In the genomic region with DNA sequence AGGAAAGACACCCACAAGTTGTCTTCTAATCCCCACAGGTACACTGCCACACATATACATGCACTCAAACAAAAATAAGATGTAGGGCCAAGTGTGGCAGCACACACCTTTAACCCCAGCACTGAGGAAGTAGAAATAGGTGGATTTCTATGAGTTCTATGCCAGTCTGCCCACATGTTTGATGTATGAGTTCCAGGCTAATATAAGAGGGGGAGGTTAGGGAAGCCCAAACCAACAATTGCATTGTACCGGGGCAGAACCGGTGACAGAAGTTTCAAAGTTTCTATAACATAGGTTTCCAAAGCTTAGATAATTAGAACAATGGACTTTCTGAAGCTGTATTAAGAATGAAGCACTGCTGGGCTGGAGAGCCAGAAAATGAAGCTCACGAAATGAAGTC, we compare ENCODE assay signal across 8 mouse cellular contexts. TPM values are rescaled to one million over a fixed set of nuclear protein-coding genes. Genes with fewer than 3 reads are reported as not detected.
DNase-seq lines count a peak whose midpoint lies in the region; ATAC-seq and TF ChIP-seq lines count a peak whose summit lies in the region.

No protein-coding gene starts in this region.

- in situ Hi-C loops in ES-E14 (cut with MboI; ENCODE audit: low sequenced_read_pairs in 2 of 2, unreplicated experiment in 2 of 2), result no loop called here

- H3K9me3 ChIP-seq in heart, embryonic 14.5 days (ENCODE audit: control insufficient read depth, low read length), result peaks cover 19% of the 10 kb centered on the region
- peaks cover 21% of the 10 kb centered on the region for H3K9me3 ChIP-seq in ES-E14 (ENCODE audit: control insufficient read depth, insufficient read depth, low read depth, low read length)
- peaks cover 9% of the 10 kb centered on the region; the same call in 1 of the 2 replicates for H3K9me3 ChIP-seq in forebrain, embryonic 16.5 days (ENCODE audit: control insufficient read depth, low read length)
- H3K9me3 ChIP-seq in midbrain, embryonic 10.5 days (replicated peaks), result peaks cover 33% of the 10 kb centered on the region

- intact Hi-C loops in heart, postnatal 10 days (cut with DNase I), result loop anchor here (5.0 kb wide), 1 partner anchor 57 kb away; the partner anchor contains the start of gene Zfp105

- peak overlapping the region; percentile 83 for H3K4me2 ChIP-seq in heart, embryonic 14.5 days (ENCODE audit: low read length)
- H3K4me2 ChIP-seq in forebrain, embryonic 16.5 days (ENCODE audit: low read length), result peak overlapping the region; percentile 80

- H3K27ac ChIP-seq in heart, embryonic 14.5 days (replicated peaks in 1 of 2; ENCODE audit: control insufficient read depth in 1 of 2, insufficient read depth in 1 of 2, low read depth in 2 of 2, low read length in 2 of 2), result no peak overlapping the region; a peak in 1 of 4 replicates
- H3K27ac ChIP-seq in ES-E14 (ENCODE audit: insufficient read depth, low read depth, low read length, poor library complexity, severe bottlenecking), result no peak overlapping the region
- H3K27ac ChIP-seq in forebrain, embryonic 16.5 days (ENCODE audit: low read length), result no peak overlapping the region
- H3K27ac ChIP-seq in midbrain, embryonic 10.5 days (replicated peaks), result 0 out of 2 replicates have a peak overlapping the region, but pooled peaks have one; percentile 96
- no peak overlapping the region for H3K27ac ChIP-seq in thymus, adult 2 months (ENCODE audit: control insufficient read depth, insufficient read depth, low read length)

- TF ChIP-seq CTCF in thymus, adult 2 months (IDR thresholded peaks at IDR 0.05; ENCODE audit: borderline replicate concordance, control insufficient read depth, extremely low read depth, insufficient read depth, low read length, poor library complexity), result no peak

- no peak for TF ChIP-seq POLR2A in thymus, adult 2 months (IDR thresholded peaks at IDR 0.05; ENCODE audit: control insufficient read depth, extremely low read depth, insufficient read depth, low read length, poor library complexity)

- peak overlapping the region; percentile 85 for H3K9ac ChIP-seq in heart, embryonic 14.5 days (ENCODE audit: low read length)
- H3K9ac ChIP-seq in ES-E14 (ENCODE audit: insufficient read depth, low read depth, low read length, poor library complexity, severe bottlenecking), result no peak overlapping the region
- peak overlapping the region; percentile 23; the same call in 1 of the 2 replicates for H3K9ac ChIP-seq in forebrain, embryonic 16.5 days (replicated peaks; ENCODE audit: low read depth, low read length)

- no peak for ATAC-seq in heart, embryonic 14.5 days (ENCODE audit: insufficient number of reproducible peaks, insufficient read depth, low FRiP score, low read depth)
- no peak for ATAC-seq in forebrain, embryonic 16.5 days

- H3K4me3 ChIP-seq in heart, embryonic 14.5 days (ENCODE audit: control insufficient read depth in 1 of 2, insufficient read depth in 1 of 2, low read depth in 1 of 2, low read length in 2 of 2), result peak overlapping the region; percentile 29 to 63; a peak in 3 of 4 replicates
- H3K4me3 ChIP-seq in ES-E14 (ENCODE audit: insufficient read depth in 1 of 2, low read depth in 1 of 2, low read length in 2 of 2, poor library complexity in 1 of 2, severe bottlenecking in 1 of 2), result peak overlapping the region; percentile 86 to 90
- H3K4me3 ChIP-seq in forebrain, embryonic 16.5 days (replicated peaks; ENCODE audit: low read length), result peak overlapping the region; percentile 95
- peak overlapping the region; percentile 90 for H3K4me3 ChIP-seq in midbrain, embryonic 10.5 days
- H3K4me3 ChIP-seq in thymus, adult 2 months (ENCODE audit: control insufficient read depth, insufficient read depth, low read length), result no peak overlapping the region

- peaks cover 3 to 21% of the 10 kb centered on the region in 2 experiments; a peak in 3 of 4 replicates for H3K4me1 ChIP-seq in heart, embryonic 14.5 days (ENCODE audit: control insufficient read depth in 2 of 2, insufficient read depth in 2 of 2, low read length in 2 of 2)
- no peaks in the 10 kb centered on the region for H3K4me1 ChIP-seq in ES-E14 (ENCODE audit: control insufficient read depth in 2 of 2, insufficient read depth in 2 of 2, low read length in 2 of 2, poor library complexity in 1 of 2)
- peaks cover 18% of the 10 kb centered on the region for H3K4me1 ChIP-seq in forebrain, embryonic 16.5 days (replicated peaks; ENCODE audit: control insufficient read depth, insufficient read depth, low read length)
- H3K4me1 ChIP-seq in midbrain, embryonic 10.5 days, result peaks cover 20% of the 10 kb centered on the region
- H3K4me1 ChIP-seq in thymus, adult 2 months (replicated peaks; ENCODE audit: control insufficient read depth, insufficient read depth, low read length), result no peaks in the 10 kb centered on the region

- no peaks in the 10 kb centered on the region for H3K27me3 ChIP-seq in heart, embryonic 14.5 days (ENCODE audit: control insufficient read depth, insufficient read depth, low read length)
- H3K27me3 ChIP-seq in forebrain, embryonic 16.5 days (replicated peaks; ENCODE audit: control insufficient read depth, insufficient read depth, low read length), result no peaks in the 10 kb centered on the region
- no peaks in the 10 kb centered on the region for H3K27me3 ChIP-seq in midbrain, embryonic 10.5 days (ENCODE audit: low read depth, poor library complexity, severe bottlenecking)
- H3K27me3 ChIP-seq in thymus, adult 2 months (ENCODE audit: control insufficient read depth, insufficient read depth, low read length), result no peaks in the 10 kb centered on the region

- WGBS in heart, embryonic 14.5 days, result 64% methylated on average over 3 of the region's 3 CpGs
- 63% methylated on average over 3 of the region's 3 CpGs for WGBS in forebrain, embryonic 16.5 days
- WGBS in midbrain, embryonic 10.5 days, result 69% methylated on average over 3 of the region's 3 CpGs
- WGBS in thymus, adult 2 months, result 69% methylated on average over 3 of the region's 3 CpGs

- no peak for DNase-seq in heart, postnatal 10 days
- DNase-seq in ES-E14 (ENCODE audit: low read depth, low spot score), result no peak
- no peak for DNase-seq in midbrain, embryonic 10.5 days (ENCODE audit: low spot score)
- DNase-seq in thymus, adult 2 months, result no peak
- no peak for DNase-seq in layer of hippocampus, adult 11-12 months (ENCODE audit: low spot score)
- no peak for DNase-seq in thymus, postnatal 14 days

- H3K36me3 ChIP-seq in heart, embryonic 14.5 days (ENCODE audit: control insufficient read depth, insufficient read depth, low read length), result peaks cover 30% of the 10 kb centered on the region
- H3K36me3 ChIP-seq in ES-E14 (ENCODE audit: control insufficient read depth, insufficient read depth, low read length, poor library complexity, severe bottlenecking), result peaks cover 15% of the 10 kb centered on the region
- peaks cover 25% of the 10 kb centered on the region for H3K36me3 ChIP-seq in forebrain, embryonic 16.5 days (ENCODE audit: control insufficient read depth, insufficient read depth)
- peaks cover 40% of the 10 kb centered on the region for H3K36me3 ChIP-seq in midbrain, embryonic 10.5 days
- H3K36me3 ChIP-seq in thymus, adult 2 months (ENCODE audit: control insufficient read depth, insufficient read depth, low read length), result peaks cover 22% of the 10 kb centered on the region

TF ChIP-seq in ES-E14, 5 proteins besides CTCF, POLR2A, EP300 and RAD21 (continues in another document):
- no peak for TF ChIP-seq HCFC1 (IDR thresholded peaks at IDR 0.05; ENCODE audit: borderline replicate concordance, insufficient read depth, low read length)
- TF ChIP-seq ZC3H11A (IDR thresholded peaks at IDR 0.05; ENCODE audit: borderline replicate concordance, low read depth, low read length), result no peak
- no peak for TF ChIP-seq CHD2 (IDR thresholded peaks at IDR 0.05; ENCODE audit: low read depth, low read length)
- no peak for TF ChIP-seq MAFK (IDR thresholded peaks at IDR 0.05; ENCODE audit: insufficient read depth, low read depth, low read length)

RNA-seq across cellular contexts. Expression of gene Zfp445, which starts 1.0 kb away (rescaled TPM):
- 34.8 and 36.7 TPM in 2 replicates for polyA plus RNA-seq in heart, embryonic 14.5 days (2014; fragmentation: Nextera tagmentation; extraction: Ambion mirVana)
- 100 to 1,000 TPM in 1 of 2 experiments, 10 to 100 TPM in 1; 94.5 to 117 TPM for total RNA-seq in heart, postnatal 10 days (2021)
- 80.8 and 84.1 TPM in 2 replicates for total RNA-seq in ES-E14 (2012; rRNA removed)
- 132 and 142 TPM in 2 replicates for polyA plus RNA-seq in forebrain, embryonic 16.5 days (2015; fragmentation: Nextera tagmentation; extraction: Ambion mirVana)
- 69.5 and 88.0 TPM in 2 replicates for polyA plus RNA-seq in midbrain, embryonic 10.5 days (2016; fragmentation: Nextera tagmentation; extraction: Ambion mirVana)
- polyA plus RNA-seq in thymus, adult 2 months (2012; rRNA removed), result 55.0 and 56.2 TPM in 2 replicates

RNA-seq across cellular contexts. Expression of gene Zkscan7, which starts 20.6 kb away (rescaled TPM):
- 1.1 and 1.5 TPM in 2 replicates for polyA plus RNA-seq in heart, embryonic 14.5 days (2014; fragmentation: Nextera tagmentation; extraction: Ambion mirVana)
- 1 to 10 TPM; 4.6 to 6.4 TPM for total RNA-seq in heart, postnatal 10 days (2021)
- total RNA-seq in ES-E14 (2012; rRNA removed), result 1.4 and 2.3 TPM in 2 replicates
- 3.2 and 5.8 TPM in 2 replicates for polyA plus RNA-seq in forebrain, embryonic 16.5 days (2015; fragmentation: Nextera tagmentation; extraction: Ambion mirVana)
- 3.6 and 4.6 TPM in 2 replicates for polyA plus RNA-seq in midbrain, embryonic 10.5 days (2016; fragmentation: Nextera tagmentation; extraction: Ambion mirVana)
- polyA plus RNA-seq in thymus, adult 2 months (2012; rRNA removed), result 2.8 and 3.0 TPM in 2 replicates

RNA-seq across cellular contexts. Expression of gene Gm35549, which starts 21.0 kb away (rescaled TPM):
- polyA plus RNA-seq in heart, embryonic 14.5 days (2014; fragmentation: Nextera tagmentation; extraction: Ambion mirVana), result 0.36 TPM in 1 of 2 replicates, not detected in the other
- not detected for total RNA-seq in heart, postnatal 10 days (2021)
- total RNA-seq in ES-E14 (2012; rRNA removed), result 0.27 TPM in 1 of 2 replicates, not detected in the other
- 0.99 TPM in 1 of 2 replicates, not detected in the other for polyA plus RNA-seq in forebrain, embryonic 16.5 days (2015; fragmentation: Nextera tagmentation; extraction: Ambion mirVana)
- polyA plus RNA-seq in midbrain, embryonic 10.5 days (2016; fragmentation: Nextera tagmentation; extraction: Ambion mirVana), result 0.32 TPM in 1 of 2 replicates, not detected in the other
- not detected in 2 replicates for polyA plus RNA-seq in thymus, adult 2 months (2012; rRNA removed)

RNA-seq across cellular contexts. Expression of gene Zfp105, which starts 58.0 kb away (rescaled TPM):
- 10.8 and 11.5 TPM in 2 replicates for polyA plus RNA-seq in heart, embryonic 14.5 days (2014; fragmentation: Nextera tagmentation; extraction: Ambion mirVana)
- total RNA-seq in heart, postnatal 10 days (2021), result 1 to 10 TPM; 5.6 to 6.9 TPM
- total RNA-seq in ES-E14 (2012; rRNA removed), result 13.5 and 16.8 TPM in 2 replicates
- 20.8 and 23.1 TPM in 2 replicates for polyA plus RNA-seq in forebrain, embryonic 16.5 days (2015; fragmentation: Nextera tagmentation; extraction: Ambion mirVana)
- polyA plus RNA-seq in midbrain, embryonic 10.5 days (2016; fragmentation: Nextera tagmentation; extraction: Ambion mirVana), result 33.1 and 35.9 TPM in 2 replicates
- 0.20 and 0.23 TPM in 2 replicates for polyA plus RNA-seq in thymus, adult 2 months (2012; rRNA removed)

RNA-seq across cellular contexts. Expression of gene Tcaim, which starts 59.5 kb away (rescaled TPM):
- 6.2 and 6.9 TPM in 2 replicates for polyA plus RNA-seq in heart, embryonic 14.5 days (2014; fragmentation: Nextera tagmentation; extraction: Ambion mirVana)
- 10 to 100 TPM; 20.1 to 22.0 TPM for total RNA-seq in heart, postnatal 10 days (2021)
- total RNA-seq in ES-E14 (2012; rRNA removed), result 3.4 and 4.5 TPM in 2 replicates
- 7.8 and 9.3 TPM in 2 replicates for polyA plus RNA-seq in forebrain, embryonic 16.5 days (2015; fragmentation: Nextera tagmentation; extraction: Ambion mirVana)
- polyA plus RNA-seq in midbrain, embryonic 10.5 days (2016; fragmentation: Nextera tagmentation; extraction: Ambion mirVana), result 4.6 and 5.8 TPM in 2 replicates
- polyA plus RNA-seq in thymus, adult 2 months (2012; rRNA removed), result 3.6 and 4.5 TPM in 2 replicates
